Mouse (Mus musculus) megakaryocyte, embryonic 14.5 days (primary cell): Measurements from ENCODE around the gene Fv1.

Source experiments
- FLI1 ChIP-seq: IDR thresholded peaks from 2 replicates; pipeline ENCODE4 v1.6.1; 2012; ENCODE audit warnings: low read length, inconsistent platforms, mixed read lengths
- GATA1 ChIP-seq: IDR thresholded peaks from 3 replicates; pipeline ENCODE4 v1.6.1; 2012; ENCODE audit warnings: mixed read lengths, low read length, inconsistent platforms, borderline replicate concordance

DNA sequence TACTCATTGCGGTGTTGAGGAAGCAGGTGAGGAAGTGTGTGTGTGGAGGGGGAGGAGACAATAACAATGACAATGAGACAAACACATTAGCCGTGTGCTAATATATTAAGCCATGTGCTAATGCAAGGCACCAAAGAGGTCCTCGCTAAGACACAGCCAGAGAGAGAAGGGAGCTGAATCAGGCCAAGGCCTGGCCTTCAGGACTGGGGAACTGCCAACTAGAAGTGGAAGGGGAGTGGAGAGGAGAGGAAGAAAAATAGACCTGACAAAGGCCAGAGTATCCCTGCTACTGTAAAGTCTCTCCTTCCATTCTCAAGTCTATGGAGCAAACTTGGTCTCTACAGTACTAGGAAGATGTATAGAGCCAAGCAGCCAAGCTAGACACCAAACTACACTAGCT, 34.8 kb downstream of the Fv1 start:
- TF ChIP-seq FLI1: no peak
- no peak for TF ChIP-seq GATA1
